Mouse (Mus musculus): ENCODE results near the gene Cnot8.

GRCm38 (mm10) chr11:58096821-58097620 is 6.9 kb upstream of the Cnot8 start:
- no peak for TF ChIP-seq POLR2A (IDR thresholded peaks at IDR 0.05; ENCODE audit: low read depth, low read length)
- TF ChIP-seq CTCF (conservative IDR thresholded peaks at IDR 0.05; ENCODE audit: insufficient read depth, insufficient read length, low read depth, low read length): no peak
